Mouse (Mus musculus) testis, adult 2 months (tissue): Measurements from ENCODE around the gene Ppp1r27.

Source experiments
- CTCF ChIP-seq: fragments of 200-500 bp; IDR thresholded peaks from 2 replicates; pipeline ENCODE4 v1.5.1; 2012; ENCODE audit warnings: low read depth, mild to moderate bottlenecking, inconsistent platforms, low read length, moderate library complexity; ENCODE audit not compliant: control insufficient read depth, insufficient read depth, insufficient replicate concordance
- POLR2A ChIP-seq: fragments of 200-500 bp; IDR thresholded peaks from 2 replicates; pipeline ENCODE4 v1.6.1; 2012; ENCODE audit warnings: low read depth, mild to moderate bottlenecking, inconsistent platforms, low read length, moderate library complexity; ENCODE audit not compliant: control insufficient read depth

- no peak for TF ChIP-seq CTCF
- no peak for TF ChIP-seq POLR2A
Measured at GRCm38 (mm10) chr11:120542376-120542775, 8.6 kb downstream of the Ppp1r27 start.
